Mouse (Mus musculus) WW6 (cell line): Measurements from ENCODE around the gene Fermt1.

Experiments used
- DNase-seq: peaks from one replicate; pipeline ENCODE4 v3.0.0-alpha.2; 2013; ENCODE audit warnings: low read depth, low spot score

The Fermt1 gene

GRCm38 (mm10) chr2:132922076-132922873 is 23.4 kb downstream of the Fermt1 start:
- no peak for DNase-seq

- no peak for DNase-seq
Measured at GRCm38 (mm10) chr2:132914785-132915184, 30.9 kb downstream of the Fermt1 start.

DNA sequence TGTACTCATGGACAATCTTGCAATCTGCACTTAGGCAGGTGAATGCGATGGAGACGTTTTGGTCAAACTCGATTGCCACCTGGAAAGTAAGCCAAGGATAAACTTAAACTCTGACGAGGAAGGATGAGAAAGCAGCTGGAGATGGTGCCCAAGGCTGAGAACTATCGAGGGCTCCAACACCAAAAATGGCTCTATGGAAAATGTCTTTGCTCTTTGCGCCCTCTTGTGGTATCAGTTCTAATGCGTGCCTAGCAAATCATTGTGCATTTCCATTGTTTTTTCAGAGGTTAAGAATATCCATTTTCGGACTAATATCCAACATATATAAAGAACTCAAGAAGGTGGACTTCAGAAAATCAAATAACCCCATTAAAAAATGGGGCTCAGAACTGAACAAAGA is 38.9 kb downstream of the Fermt1 start:
- DNase-seq: no peak

- no peak for DNase-seq
Measured at GRCm38 (mm10) chr2:132904961-132905360, 40.7 kb downstream of the Fermt1 start.

GRCm38 (mm10) chr2:132903498-132903897 is 42.2 kb downstream of the Fermt1 start:
- no peak for DNase-seq

DNA sequence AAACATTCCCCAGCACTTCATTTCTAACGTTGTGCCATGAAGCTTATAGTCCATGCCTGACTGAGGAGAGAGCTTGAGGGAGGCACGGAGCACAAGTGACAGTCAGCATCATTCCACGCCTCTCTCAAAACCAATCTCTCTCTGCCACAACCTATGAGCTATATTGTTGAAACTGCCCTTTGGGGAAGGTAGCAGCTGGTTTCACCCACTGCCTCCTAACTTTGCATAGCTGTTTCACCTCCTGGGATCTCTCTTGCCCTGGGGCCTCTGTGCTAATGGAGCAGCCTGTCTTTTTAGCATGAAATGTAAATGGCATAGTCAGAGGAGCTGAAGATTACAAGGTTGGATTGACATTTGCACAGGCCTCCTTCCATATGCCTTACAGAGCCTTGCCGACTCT is 43.6 kb downstream of the Fermt1 start:
- DNase-seq: no peak

GRCm38 (mm10) chr2:132901636-132902035 is 44.1 kb downstream of the Fermt1 start:
- no peak for DNase-seq

DNA sequence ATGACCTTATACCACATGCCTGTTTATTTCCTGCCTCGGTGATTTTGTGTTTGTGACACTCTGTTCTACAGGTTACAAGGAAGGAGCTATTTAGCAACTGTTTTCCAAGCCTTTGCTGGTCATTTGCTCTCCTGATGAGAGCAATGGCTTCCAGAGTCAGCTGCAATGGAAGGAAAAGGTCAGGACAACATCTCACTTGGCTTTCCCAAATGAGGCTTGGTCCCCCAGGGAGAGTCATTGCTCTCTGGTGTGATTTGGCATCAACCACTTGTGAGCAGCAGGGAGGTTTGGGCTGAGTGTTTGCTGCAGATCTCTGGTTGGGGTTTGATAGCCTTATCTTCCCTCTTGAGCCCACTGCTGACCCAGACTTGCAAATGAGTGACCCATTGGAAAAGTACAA is 45.1 kb downstream of the Fermt1 start:
- no peak for DNase-seq

DNA sequence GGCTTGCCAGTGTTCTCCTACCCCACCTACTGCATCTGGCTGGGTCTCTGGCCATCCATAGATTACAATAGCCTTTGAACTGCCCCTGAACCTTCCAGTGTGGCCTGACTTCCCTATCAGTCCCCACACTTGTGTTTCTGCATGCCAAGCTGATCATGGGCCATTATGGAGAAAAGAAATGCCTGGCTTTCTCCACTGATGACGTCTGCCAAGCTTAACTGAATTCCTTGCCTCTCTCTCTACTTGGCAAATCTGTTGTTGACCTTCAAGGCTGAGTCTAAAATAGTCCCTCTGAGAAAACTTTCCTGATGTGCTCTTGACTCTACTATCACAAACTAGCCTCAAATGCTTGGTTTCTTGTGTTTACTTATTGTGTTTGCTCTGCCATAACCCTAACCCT is 47.5 kb downstream of the Fermt1 start:
- no peak for DNase-seq

- DNase-seq: no peak
Measured at GRCm38 (mm10) chr2:132893826-132894225, 51.9 kb downstream of the Fermt1 start.

GRCm38 (mm10) chr2:132885312-132885711 is 60.4 kb downstream of the Fermt1 start:
- no peak for DNase-seq

DNA sequence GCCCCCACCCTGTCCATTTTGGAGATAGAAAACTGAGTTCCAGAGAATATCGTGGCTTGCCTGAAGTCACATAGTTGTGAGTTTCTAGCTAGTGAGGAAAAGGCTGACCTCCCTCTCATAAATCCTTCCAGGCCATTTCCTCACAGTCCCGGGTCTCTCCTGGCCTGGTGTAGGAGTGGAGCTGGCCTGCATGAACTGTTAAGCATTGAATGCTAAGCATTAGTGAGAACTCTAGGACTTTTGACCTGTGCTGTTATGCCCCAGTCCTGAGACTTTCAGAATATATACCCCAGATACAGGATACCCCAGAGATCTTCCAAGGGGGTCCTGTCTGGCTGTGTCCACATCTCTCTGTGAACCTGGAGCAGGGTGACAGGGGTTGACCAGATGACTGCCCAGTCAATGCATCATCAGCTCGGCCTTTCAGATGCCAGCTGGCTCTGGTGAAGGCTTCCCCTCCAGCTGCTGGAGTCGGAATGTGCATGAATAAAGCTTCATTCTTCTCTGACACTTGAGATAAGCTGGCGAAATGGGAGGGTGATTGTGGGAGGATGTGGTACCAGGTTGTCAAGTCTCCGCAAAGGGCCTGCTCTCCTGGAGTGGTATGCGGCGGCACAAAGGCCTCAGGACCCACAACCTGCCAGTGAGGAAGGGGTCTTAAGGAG is 61.3 kb downstream of the Fermt1 start:
- DNase-seq: no peak

GRCm38 (mm10) chr2:132880844-132881645 is 64.7 kb downstream of the Fermt1 start, which contains the start of gene Lrrn4:
Gene Lrrn4, minus strand, starts transcription at chr2:132880891.
- DNase-seq: peak; percentile 43

GRCm38 (mm10) chr2:132879261-132880044 is 66.3 kb downstream of the Fermt1 start:
- no peak for DNase-seq

- no peak for DNase-seq
Measured at GRCm38 (mm10) chr2:132876991-132877390, 68.7 kb downstream of the Fermt1 start.

GRCm38 (mm10) chr2:132873657-132874326 is 71.9 kb downstream of the Fermt1 start:
- DNase-seq: no peak

GRCm38 (mm10) chr2:132871663-132872062 is 74.0 kb downstream of the Fermt1 start:
- DNase-seq: no peak

- no peak for DNase-seq
Measured at GRCm38 (mm10) chr2:132870286-132870685, 75.4 kb downstream of the Fermt1 start.

DNA sequence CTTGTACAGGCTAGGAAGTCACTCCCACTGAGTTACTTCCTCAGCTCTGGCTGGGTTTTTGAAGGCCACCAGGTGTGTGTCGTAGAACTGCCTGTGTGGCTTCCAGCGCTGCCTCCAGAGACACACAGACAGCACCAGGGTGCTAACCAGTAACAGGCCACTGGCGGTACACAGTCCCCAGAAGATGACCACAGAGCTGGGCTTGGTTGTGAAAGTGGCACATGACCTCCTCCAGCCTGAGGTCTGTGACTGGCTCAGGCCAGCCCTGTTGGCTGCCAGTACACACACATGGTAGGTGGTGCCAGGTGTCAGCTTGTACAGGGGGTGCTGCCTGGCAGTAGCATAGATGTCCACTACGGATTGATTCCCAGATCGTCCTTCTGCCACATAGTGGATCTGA is 76.0 kb downstream of the Fermt1 start:
- no peak for DNase-seq

GRCm38 (mm10) chr2:132867521-132867920 is 78.2 kb downstream of the Fermt1 start:
- DNase-seq: no peak

DNA sequence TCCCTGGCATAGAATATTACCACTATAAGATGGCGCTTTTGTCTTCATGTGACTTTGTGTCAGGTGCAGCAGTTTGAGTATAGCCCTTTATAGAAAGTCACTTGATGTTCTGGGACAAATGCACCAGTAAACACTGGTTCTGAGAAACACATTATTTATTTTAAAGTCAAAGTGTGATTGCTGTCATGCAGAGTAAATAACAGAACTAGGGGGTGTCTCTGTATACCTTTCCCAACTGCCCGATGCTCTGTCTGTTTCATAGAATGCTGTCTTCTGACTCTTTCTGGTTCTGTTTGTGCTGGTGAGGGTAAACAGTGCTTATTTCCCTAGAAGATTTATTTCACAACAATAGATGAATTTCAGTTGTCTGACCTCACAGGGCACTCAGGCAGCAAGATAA is 82.4 kb downstream of the Fermt1 start:
- DNase-seq: no peak
